Mouse (Mus musculus) forebrain, postnatal 0 days (tissue): ENCODE data around the gene Zdhhc14. TPM values are rescaled to one million over a fixed set of nuclear protein-coding genes. Genes with fewer than 3 reads are reported as not detected.
A peak's percentile ranks its signal among the peaks of the same experiment; 100 is the strongest.

Experiments
- ATAC-seq: fragments of 200-750 bp; cut with Nextera tagmentation; 2 replicates; pipeline ENCODE4 v1.8.0; 2017; ENCODE audit warnings: mild to moderate bottlenecking, moderate library complexity
- DNase-seq: peaks from one replicate; pipeline ENCODE4 v3.0.0-alpha.2; 2015
- H3K27ac ChIP-seq: fragments of 300-500 bp; sonication (generic); 2 replicates; pipeline ENCODE4 v1.5.1; 2014; ENCODE audit warnings: low read depth, mild to moderate bottlenecking, antibody characterized with exemption, low read length, moderate library complexity, mixed read lengths
- H3K27me3 ChIP-seq: fragments of 300-500 bp; sonication (generic); 2 replicates; pipeline ENCODE4 v1.6.1; 2014; ENCODE audit warnings: mild to moderate bottlenecking, low read length, mixed read lengths; ENCODE audit not compliant: insufficient read depth
- H3K36me3 ChIP-seq: fragments of 300-500 bp; sonication (generic); 2 replicates; pipeline ENCODE4 v1.6.1; 2014; ENCODE audit warnings: mild to moderate bottlenecking, moderate library complexity; ENCODE audit not compliant: insufficient read depth
- H3K4me1 ChIP-seq: fragments of 300-500 bp; sonication (generic); 2 replicates; pipeline ENCODE4 v1.6.1; 2014; ENCODE audit warnings: antibody characterized with exemption; ENCODE audit not compliant: insufficient read depth
- H3K4me2 ChIP-seq: fragments of 300-500 bp; sonication (generic); 2 replicates; pipeline ENCODE4 v1.6.1; 2014; ENCODE audit warnings: low read depth, mild to moderate bottlenecking, moderate library complexity
- H3K4me3 ChIP-seq: fragments of 300-500 bp; sonication (generic); 2 replicates; pipeline ENCODE4 v1.5.1; 2014; ENCODE audit warnings: low read depth, low read length, mixed read lengths
- H3K9ac ChIP-seq: fragments of 300-500 bp; sonication (generic); 2 replicates; pipeline ENCODE4 v1.6.1; 2014; ENCODE audit warnings: mild to moderate bottlenecking
- H3K9me3 ChIP-seq: fragments of 300-500 bp; sonication (generic); 2 replicates; pipeline ENCODE4 v1.6.1; 2016; ENCODE audit warnings: low read length
- CTCF ChIP-seq: sonication (generic); IDR thresholded peaks from 2 replicates; pipeline ENCODE4 v1.5.1; 2016; ENCODE audit warnings: antibody characterized with exemption, control low read depth, low read depth
- WGBS: fragments of 180-500 bp; shearing (Covaris S2); extraction: QIAGEN DNeasy Blood & Tissue Kit; methylation state at CpG from one replicate; pipeline ENCODE4 v1.1.7; 2014; 5-methylcytosine and 5-hydroxymethylcytosine counted together
- polyA plus RNA-seq: library from polyadenylated mRNA; unstranded; fragments of >200 nt; fragmentation: Nextera tagmentation; extraction: Ambion mirVana; gene quantifications from 2 replicates; pipeline ENCODE4 v1.2.1, GENCODE M21; 2015
- total RNA-seq: library from RNA; depleted of rRNA; stranded (reverse); fragments of >200 nt; gene quantifications from 2 replicates; pipeline ENCODE4 v1.2.3, GENCODE M21; 2014

Gene Zdhhc14
- total and polyA plus RNA-seq, 2 experiments from 2014 or later: 9.9 to 16.7 TPM

DNA sequence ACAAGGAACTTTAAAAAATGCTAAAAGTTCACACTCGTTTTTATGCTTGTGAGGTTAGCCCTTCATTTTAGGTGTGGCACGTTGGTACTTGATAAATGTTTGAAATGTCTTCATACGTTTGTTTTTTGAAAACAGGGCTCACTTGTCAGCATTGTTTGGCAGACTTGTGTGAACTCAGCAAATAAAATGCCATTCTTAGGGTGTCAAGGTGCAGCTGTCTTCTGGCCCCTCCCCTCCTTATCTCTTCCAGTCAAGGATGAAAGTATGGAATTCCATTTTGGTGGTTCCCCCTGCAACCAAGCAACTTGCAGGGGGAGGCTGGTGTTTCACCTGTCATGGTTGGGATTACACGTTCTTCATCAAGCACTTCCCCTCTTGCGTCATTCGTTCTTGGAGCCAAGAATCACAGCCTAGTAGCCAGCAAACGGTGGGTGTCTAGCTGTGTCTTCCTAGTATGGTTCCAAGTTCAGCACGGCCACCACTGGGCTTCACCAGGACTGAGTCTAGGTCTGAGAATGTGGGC lies 108.2 kb downstream of the Zdhhc14 start:
- H3K36me3 ChIP-seq: no peaks in the 10 kb centered on the region

DNA sequence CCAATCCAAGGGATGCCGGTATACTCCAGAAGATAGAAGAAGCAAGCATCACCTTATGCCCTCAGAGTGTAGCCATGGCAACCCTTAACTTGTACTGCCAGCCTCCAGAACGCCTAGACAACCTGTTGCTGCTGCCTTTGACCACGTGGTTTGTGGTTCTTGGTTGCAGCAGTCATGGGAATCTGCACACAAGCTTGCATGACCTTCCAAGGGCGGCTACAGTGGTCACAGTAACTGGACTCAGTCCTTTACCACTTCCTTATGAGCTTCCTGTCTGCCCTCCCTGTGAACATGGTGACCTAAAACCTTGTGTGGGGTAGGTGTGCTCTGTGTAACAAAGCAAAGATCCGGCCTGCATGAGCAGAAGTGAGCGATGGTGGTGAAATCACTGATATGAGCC lies 109.6 kb downstream of the Zdhhc14 start:
- WGBS: 86% methylated on average over 6 of the region's 6 CpGs
- ATAC-seq: no peak

More for the DNA sequence above, 108.2 kb downstream of the Zdhhc14 start:
- no peaks in the 10 kb centered on the region for H3K27me3 ChIP-seq
- DNase-seq (no peak), ATAC-seq (no peak)
- 0 out of 2 replicates have a peak, but pooled peaks cover under 1% of the 10 kb centered on the region for H3K4me1 ChIP-seq
- H3K27ac ChIP-seq: no peak overlapping the region
- no peaks in the 10 kb centered on the region for H3K9me3 ChIP-seq
- no peak overlapping the region for H3K9ac ChIP-seq
- H3K4me2 ChIP-seq: no peak overlapping the region
- 88% methylated on average over 8 of the region's 8 CpGs for WGBS
- TF ChIP-seq CTCF: no peak
- no peak overlapping the region for H3K4me3 ChIP-seq

GRCm38 (mm10) chr17:5606151-5606591 lies 113.8 kb downstream of the Zdhhc14 start:
- no peak overlapping the region; the same call in 1 of the 2 replicates for H3K27ac ChIP-seq
- no peak for TF ChIP-seq CTCF
- no peaks in the 10 kb centered on the region for H3K36me3 ChIP-seq
- no peak overlapping the region for H3K4me2 ChIP-seq
- peak; percentile 27 for DNase-seq
- H3K4me1 ChIP-seq: peaks cover 15% of the 10 kb centered on the region
- no peaks in the 10 kb centered on the region for H3K9me3 ChIP-seq
- no peak overlapping the region for H3K9ac ChIP-seq
- 38% methylated on average over 8 of the region's 8 CpGs for WGBS
- ATAC-seq: peak; percentile 43; the same call in 1 of the 2 replicates
- no peak overlapping the region for H3K4me3 ChIP-seq
- no peaks in the 10 kb centered on the region for H3K27me3 ChIP-seq

More for the DNA sequence above, 109.6 kb downstream of the Zdhhc14 start:
- TF ChIP-seq CTCF: no peak
- Histone ChIP-seq H3K4me1 (peaks cover 12% of the 10 kb centered on the region; the same call in 1 of the 2 replicates), H3K9ac (no peak overlapping the region), H3K4me2 (no peak overlapping the region), H3K27ac (no peak overlapping the region), H3K9me3 (no peaks in the 10 kb centered on the region), H3K36me3 (no peaks in the 10 kb centered on the region), H3K27me3 (no peaks in the 10 kb centered on the region), H3K4me3 (no peak overlapping the region)
- no peak for DNase-seq

- Histone ChIP-seq H3K4me3 (no peak overlapping the region), H3K4me2 (no peak overlapping the region), H3K36me3 (no peaks in the 10 kb centered on the region), H3K4me1 (peaks cover 15% of the 10 kb centered on the region), H3K27ac (no peak overlapping the region), H3K27me3 (no peaks in the 10 kb centered on the region), H3K9ac (no peak overlapping the region), H3K9me3 (no peaks in the 10 kb centered on the region)
- WGBS: 42% methylated on average over 7 of the region's 7 CpGs
- DNase-seq (no peak), ATAC-seq (peak; percentile 54)
- no peak for TF ChIP-seq CTCF
Observed at GRCm38 (mm10) chr17:5607352-5607751, 115.0 kb downstream of the Zdhhc14 start.

- Histone ChIP-seq H3K4me3 (no peak overlapping the region), H3K27ac (no peak overlapping the region), H3K4me2 (no peak overlapping the region), H3K36me3 (no peaks in the 10 kb centered on the region), H3K9me3 (no peaks in the 10 kb centered on the region), H3K27me3 (no peaks in the 10 kb centered on the region), H3K4me1 (peaks cover 15% of the 10 kb centered on the region), H3K9ac (no peak overlapping the region)
- 82% methylated on average over 4 of the region's 4 CpGs for WGBS
- ATAC-seq (no peak), DNase-seq (no peak)
- no peak for TF ChIP-seq CTCF
Observed at GRCm38 (mm10) chr17:5609875-5610552, 117.7 kb downstream of the Zdhhc14 start.

- no peak for DNase-seq
- H3K9me3 ChIP-seq: no peaks in the 10 kb centered on the region
- WGBS: 43% methylated on average over 4 of the region's 4 CpGs
Observed at GRCm38 (mm10) chr17:5612236-5612635, 119.9 kb downstream of the Zdhhc14 start.

DNA sequence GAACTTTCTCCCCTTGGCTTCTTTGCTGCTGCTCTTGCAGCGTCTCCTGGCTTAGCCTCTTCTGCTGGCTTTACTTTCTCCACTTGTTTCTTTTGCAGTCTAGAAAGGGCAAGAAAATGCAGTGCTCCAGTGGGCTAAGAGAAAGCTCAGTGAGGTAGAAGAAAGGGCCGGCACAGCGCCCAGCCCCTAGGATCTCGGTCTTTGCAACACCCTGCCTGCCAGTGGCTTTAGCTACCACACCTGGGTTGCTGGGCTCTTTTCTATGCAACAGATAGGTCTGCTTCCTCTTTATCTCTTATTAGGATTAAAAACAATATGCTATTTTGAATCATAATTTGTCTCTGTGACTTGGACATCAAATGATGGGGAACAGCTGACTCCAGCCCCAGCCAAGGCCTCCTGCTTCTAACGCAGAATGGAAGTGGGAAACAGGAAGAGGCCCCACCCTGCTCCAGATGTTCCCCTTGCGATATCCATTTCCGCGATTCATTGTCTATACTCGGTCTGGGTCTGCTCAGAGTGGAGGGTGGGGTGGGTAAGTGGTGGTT lies 122.5 kb downstream of the Zdhhc14 start:
- no peak overlapping the region for H3K4me2 ChIP-seq
- DNase-seq: no peak
- H3K9me3 ChIP-seq: no peaks in the 10 kb centered on the region
- TF ChIP-seq CTCF: no peak
- 65% methylated on average over 9 of the region's 9 CpGs for WGBS
- H3K9ac ChIP-seq: no peak overlapping the region
- no peak overlapping the region for H3K4me3 ChIP-seq
- no peaks in the 10 kb centered on the region for H3K4me1 ChIP-seq
- H3K27ac ChIP-seq: no peak overlapping the region
- no peaks in the 10 kb centered on the region for H3K27me3 ChIP-seq
- ATAC-seq: peak; percentile 23
- no peaks in the 10 kb centered on the region for H3K36me3 ChIP-seq

More at GRCm38 (mm10) chr17:5612236-5612635, 119.9 kb downstream of the Zdhhc14 start:
- Histone ChIP-seq H3K36me3 (no peaks in the 10 kb centered on the region), H3K27me3 (no peaks in the 10 kb centered on the region), H3K4me3 (no peak overlapping the region), H3K4me1 (peaks cover 3% of the 10 kb centered on the region; the same call in 1 of the 2 replicates), H3K4me2 (no peak overlapping the region), H3K9ac (no peak overlapping the region), H3K27ac (no peak overlapping the region)
- no peak for TF ChIP-seq CTCF
- ATAC-seq: no peak
